Mouse (Mus musculus) embryonic fibroblast, embryonic 13.5 days (primary cell): ENCODE results near the gene Prkcg.

Experiments used
- CTCF ChIP-seq: IDR thresholded peaks from 2 replicates; pipeline ENCODE4 v1.5.1; 2011; ENCODE audit warnings: mild to moderate bottlenecking, control low read depth, low read length, moderate library complexity, borderline replicate concordance; ENCODE audit not compliant: insufficient read depth
- POLR2A ChIP-seq: IDR thresholded peaks from 2 replicates; pipeline ENCODE4 v1.6.1; 2011; ENCODE audit warnings: low read depth, mild to moderate bottlenecking, control low read depth, low read length, moderate library complexity

DNA sequence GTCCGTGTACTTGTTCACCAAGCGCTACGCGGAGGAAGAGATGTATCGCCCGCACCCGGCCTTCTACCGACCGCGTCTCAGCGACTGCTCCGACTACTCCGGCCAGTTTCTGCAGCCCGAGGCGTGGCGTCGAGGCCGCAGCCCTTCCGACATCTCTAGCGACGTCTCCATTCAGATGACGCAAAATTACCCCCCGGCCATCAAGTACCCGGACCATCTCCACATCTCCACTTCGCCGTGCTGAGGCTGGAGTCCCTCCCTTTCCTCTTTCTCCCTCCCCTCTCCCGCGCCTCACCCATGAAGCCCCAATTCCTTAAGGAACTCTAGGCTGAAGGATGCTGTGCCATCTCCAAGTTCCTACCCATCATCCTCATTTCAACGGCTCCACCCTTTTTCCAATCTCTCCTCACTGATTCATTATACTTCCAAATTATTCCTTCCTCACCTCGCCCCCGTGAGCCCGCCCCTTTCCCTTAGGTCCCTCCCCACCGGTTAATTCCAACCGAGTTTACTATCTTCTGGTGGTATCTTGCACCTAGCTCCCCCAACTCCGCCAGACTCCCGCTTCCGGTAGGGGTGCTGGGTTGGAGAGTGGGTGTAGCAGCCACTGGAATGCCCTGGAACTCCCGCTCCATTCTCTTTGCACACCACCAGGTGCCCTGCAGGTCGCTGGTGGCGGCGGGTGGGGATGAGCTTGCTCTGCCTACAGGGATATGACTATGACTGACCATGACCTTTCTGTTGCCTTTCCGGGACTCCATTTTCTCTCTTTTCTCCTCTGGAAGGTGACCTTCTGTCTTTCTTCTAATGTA is 77.9 kb downstream of the Prkcg start:
- TF ChIP-seq CTCF, result no peak
- TF ChIP-seq POLR2A, result no peak
